Mouse (Mus musculus): ENCODE measurements around the gene Psors1c2.

- TF ChIP-seq POLR2A (IDR thresholded peaks at IDR 0.05; ENCODE audit: borderline replicate concordance, control insufficient read depth, low read depth, low read length) (no peak), CTCF (IDR thresholded peaks at IDR 0.05; ENCODE audit: control insufficient read depth, insufficient read depth, low read length) (no peak)
These were observed 23.3 kb downstream of the Psors1c2 start for GRCm38 (mm10) chr17:35556186-35556765.
